Mouse (Mus musculus) liver, adult 2 months (tissue): ENCODE measurements around the gene Maml3.

ENCODE experiments used
- CTCF ChIP-seq: fragments of 200-500 bp; IDR thresholded peaks from 2 replicates; pipeline ENCODE4 v1.5.1; 2011; ENCODE audit warnings: low read depth, low read length, control low read depth
- POLR2A ChIP-seq: fragments of 200-500 bp; IDR thresholded peaks from 2 replicates; pipeline ENCODE4 v1.6.1; 2011; ENCODE audit warnings: low read length, control low read depth; ENCODE audit not compliant: insufficient read depth; ENCODE audit errors: extremely low read depth

DNA sequence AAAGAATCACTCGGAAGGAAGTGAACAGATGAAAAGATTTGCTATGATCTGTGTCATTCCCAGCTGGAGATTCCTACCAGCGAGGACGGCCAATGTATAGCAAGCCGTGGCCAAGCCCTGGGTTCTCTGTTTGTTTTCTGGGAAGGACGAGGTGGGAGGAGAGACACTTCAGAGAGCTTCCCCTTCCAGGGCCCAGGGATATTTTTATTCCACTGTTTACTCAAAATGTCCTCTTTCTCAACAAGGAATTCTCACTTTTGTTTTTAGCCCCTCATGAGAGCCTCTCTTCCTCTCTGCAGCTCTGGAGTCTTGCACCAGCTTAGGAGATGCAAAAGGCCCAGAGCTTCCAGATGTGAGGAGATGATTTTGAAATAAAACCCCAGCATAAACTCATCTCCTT, 236.0 kb downstream of the Maml3 start:
- no peak for TF ChIP-seq POLR2A
- no peak for TF ChIP-seq CTCF
